Mouse (Mus musculus): ENCODE data around the gene Arglu1.

Arglu1 gene

GRCm38 (mm10) chr8:8658426-8659224 is 31.7 kb downstream of the Arglu1 start:
- DNase-seq (ENCODE audit: low spot score in 2 of 2), result peak; percentile 79 to 80

- no peak for DNase-seq (ENCODE audit: low spot score in 2 of 2)
These were observed 32.5 kb downstream of the Arglu1 start for GRCm38 (mm10) chr8:8657692-8658355.

- no peak for DNase-seq (ENCODE audit: low spot score in 2 of 2)
These were observed 33.5 kb downstream of the Arglu1 start for GRCm38 (mm10) chr8:8656578-8657441.

- DNase-seq (ENCODE audit: low spot score in 2 of 2), result no peak
These were observed 34.7 kb downstream of the Arglu1 start for GRCm38 (mm10) chr8:8655346-8656340.

- no peak for DNase-seq (ENCODE audit: low spot score in 2 of 2)
These were observed 36.3 kb downstream of the Arglu1 start for GRCm38 (mm10) chr8:8653906-8654489.

GRCm38 (mm10) chr8:8653343-8653742 is 37.0 kb downstream of the Arglu1 start:
- no peak for DNase-seq (ENCODE audit: low spot score in 2 of 2)

GRCm38 (mm10) chr8:8652388-8652787 is 37.9 kb downstream of the Arglu1 start:
- DNase-seq (ENCODE audit: low spot score in 2 of 2), result no peak

- DNase-seq (ENCODE audit: low spot score in 2 of 2), result peak; percentile 67 to 72
These were observed 40.4 kb downstream of the Arglu1 start for GRCm38 (mm10) chr8:8649944-8650343.

GRCm38 (mm10) chr8:8649536-8649935 is 40.8 kb downstream of the Arglu1 start:
- DNase-seq (ENCODE audit: low spot score in 2 of 2), result no peak

- no peak for DNase-seq (ENCODE audit: low spot score in 2 of 2)
These were observed 41.6 kb downstream of the Arglu1 start for GRCm38 (mm10) chr8:8648686-8649085.

GRCm38 (mm10) chr8:8647824-8648223 is 42.5 kb downstream of the Arglu1 start:
- DNase-seq (ENCODE audit: low spot score in 2 of 2), result no peak

- no peak for DNase-seq (ENCODE audit: low spot score in 2 of 2)
These were observed 43.0 kb downstream of the Arglu1 start for GRCm38 (mm10) chr8:8647319-8647718.

GRCm38 (mm10) chr8:8644160-8644915 is 46.0 kb downstream of the Arglu1 start:
- DNase-seq (ENCODE audit: low spot score in 2 of 2), result no peak

- DNase-seq (ENCODE audit: low spot score in 2 of 2), result no peak
These were observed 50.1 kb downstream of the Arglu1 start for GRCm38 (mm10) chr8:8640264-8640588.

GRCm38 (mm10) chr8:8639569-8640263 is 50.6 kb downstream of the Arglu1 start:
- no peak for DNase-seq (ENCODE audit: low spot score in 2 of 2)

- no peak for DNase-seq (ENCODE audit: low spot score in 2 of 2)
These were observed 58.9 kb downstream of the Arglu1 start for GRCm38 (mm10) chr8:8631394-8631793.

- no peak for DNase-seq (ENCODE audit: low spot score in 2 of 2)
These were observed 66.3 kb downstream of the Arglu1 start for GRCm38 (mm10) chr8:8624017-8624416.

GRCm38 (mm10) chr8:8623486-8623885 is 66.8 kb downstream of the Arglu1 start:
- DNase-seq (ENCODE audit: low spot score in 2 of 2), result no peak

GRCm38 (mm10) chr8:8622476-8622875 is 67.8 kb downstream of the Arglu1 start:
- DNase-seq (ENCODE audit: low spot score in 2 of 2), result no peak

All from right cerebral cortex, postnatal 36 days (tissue).